Mouse (Mus musculus) G1E (cell line): ENCODE measurements around the gene Podn. TPM values are rescaled to one million over a fixed set of nuclear protein-coding genes. Genes with fewer than 3 reads are reported as not detected.

Source experiments
- ATAC-seq: 2 replicates; pipeline ENCODE4 v1.8.0; 2016; ENCODE audit warnings: mild to moderate bottlenecking; ENCODE audit not compliant: insufficient number of reproducible peaks, poor library complexity, low FRiP score, severe bottlenecking; ENCODE audit errors: extremely low read depth
- DNase-seq: peaks from one replicate; pipeline ENCODE4 v3.0.0; 2012; ENCODE audit warnings: low spot score
- H3K27me3 ChIP-seq: 2 replicates; pipeline ENCODE4 v1.6.1; 2012; ENCODE audit warnings: mild to moderate bottlenecking, low read length, inconsistent platforms; ENCODE audit not compliant: insufficient read depth
- H3K36me3 ChIP-seq: replicated peaks from 2 replicates; pipeline ENCODE3; 2012; ENCODE audit warnings: mild to moderate bottlenecking, inconsistent platforms
- H3K4me1 ChIP-seq: 2 replicates; pipeline ENCODE4 v1.6.1; 2012; ENCODE audit warnings: low read depth, low read length, inconsistent platforms, mixed read lengths; ENCODE audit not compliant: insufficient read depth
- H3K4me3 ChIP-seq: 2 replicates; pipeline ENCODE4 v1.5.1; 2012; ENCODE audit warnings: low read depth, mild to moderate bottlenecking, inconsistent platforms, low read length, moderate library complexity, mixed read lengths
- H3K9me3 ChIP-seq: replicated peaks from 2 replicates; pipeline ENCODE4 v1.6.1; 2012; ENCODE audit warnings: inconsistent platforms
- CTCF ChIP-seq: IDR thresholded peaks from 2 replicates; pipeline ENCODE4 v1.5.1; 2012; ENCODE audit warnings: low read depth, low read length, inconsistent platforms, mixed read lengths
- GATA1 ChIP-seq: IDR thresholded peaks from 2 replicates; pipeline ENCODE4 v1.6.1; 2012; ENCODE audit warnings: borderline replicate concordance, low read length, inconsistent platforms, mixed read lengths
- GATA2 ChIP-seq: IDR thresholded peaks from 2 replicates; pipeline ENCODE4 v1.6.1; 2012; ENCODE audit warnings: low read depth, low read length, inconsistent platforms, borderline replicate concordance
- POLR2AphosphoS5 ChIP-seq: IDR thresholded peaks from 2 replicates; pipeline ENCODE4 v1.6.1; 2012; ENCODE audit warnings: low read depth, low read length, inconsistent platforms; ENCODE audit not compliant: insufficient replicate concordance
- TAL1 ChIP-seq: conservative IDR thresholded peaks from 2 replicates; pipeline ENCODE4 v1.6.1; 2012; ENCODE audit warnings: low read depth, low read length, inconsistent platforms, mixed read lengths
- polyA plus RNA-seq: library from polyadenylated mRNA; stranded (reverse); fragments of >175 nt; gene quantifications from 2 replicates; pipeline ENCODE4 v1.2.3, GENCODE M21; 2012
- total RNA-seq, 2 experiments: library from RNA; stranded (forward) in 1 of 2; stranded (reverse) in 1 of 2; fragments of 200-1000 nt in 1 of 2; fragments of >200 nt in 1 of 2; fragmentation: Nextera tagmentation in 1 of 2; gene quantifications; 2 replicates each; pipeline ENCODE4 v1.2.3; 2014 to 2017

Gene Podn
- total and polyA plus RNA-seq, 3 experiments, result not detected

- DNase-seq (no peak), ATAC-seq (no peak)
- no peaks in the 10 kb centered on the region for H3K36me3 ChIP-seq
- H3K4me1 ChIP-seq, result no peaks in the 10 kb centered on the region
- TF ChIP-seq CTCF, result no peak
- no peak for TF ChIP-seq GATA2
- TF ChIP-seq TAL1, result no peak
- TF ChIP-seq POLR2AphosphoS5, result no peak
- TF ChIP-seq GATA1, result no peak
- no peak overlapping the region for H3K4me3 ChIP-seq
- H3K27me3 ChIP-seq, result no peaks in the 10 kb centered on the region; the same call in 1 of the 2 replicates
- H3K9me3 ChIP-seq, result no peaks in the 10 kb centered on the region
These were observed 32.1 kb upstream of the Podn start for GRCm38 (mm10) chr4:108128339-108128738.

GRCm38 (mm10) chr4:108127516-108127915 is 31.3 kb upstream of the Podn start:
- Histone ChIP-seq H3K9me3 (no peaks in the 10 kb centered on the region), H3K4me3 (no peak overlapping the region), H3K27me3 (no peaks in the 10 kb centered on the region; the same call in 1 of the 2 replicates), H3K36me3 (no peaks in the 10 kb centered on the region), H3K4me1 (no peaks in the 10 kb centered on the region)
- TF ChIP-seq GATA1 (no peak), CTCF (no peak), TAL1 (no peak), POLR2AphosphoS5 (no peak), GATA2 (no peak)
- no peak for ATAC-seq
- no peak for DNase-seq

GRCm38 (mm10) chr4:108126260-108126659 is 30.0 kb upstream of the Podn start:
- H3K9me3 ChIP-seq, result no peaks in the 10 kb centered on the region
- no peak for ATAC-seq
- H3K4me1 ChIP-seq, result no peaks in the 10 kb centered on the region
- H3K27me3 ChIP-seq, result no peaks in the 10 kb centered on the region; the same call in 1 of the 2 replicates
- H3K36me3 ChIP-seq, result no peaks in the 10 kb centered on the region
- no peak overlapping the region for H3K4me3 ChIP-seq
- DNase-seq, result no peak
- TF ChIP-seq GATA2 (no peak), POLR2AphosphoS5 (no peak), CTCF (no peak), TAL1 (no peak), GATA1 (no peak)

- TF ChIP-seq CTCF (no peak), POLR2AphosphoS5 (no peak), GATA2 (no peak), GATA1 (no peak), TAL1 (no peak)
- peaks cover 2% of the 10 kb centered on the region; the same call in 1 of the 2 replicates for H3K27me3 ChIP-seq
- no peak overlapping the region for H3K4me3 ChIP-seq
- H3K4me1 ChIP-seq, result no peaks in the 10 kb centered on the region
- ATAC-seq, result no peak
- no peaks in the 10 kb centered on the region for H3K9me3 ChIP-seq
- no peaks in the 10 kb centered on the region for H3K36me3 ChIP-seq
- no peak for DNase-seq
These were observed 27.9 kb upstream of the Podn start for GRCm38 (mm10) chr4:108124104-108124503.

GRCm38 (mm10) chr4:108117924-108118876 is 22.0 kb upstream of the Podn start:
- ATAC-seq (peak; percentile 79), DNase-seq (peak; percentile 74)
- Histone ChIP-seq H3K36me3 (no peaks in the 10 kb centered on the region), H3K4me1 (peaks cover 13% of the 10 kb centered on the region), H3K27me3 (0 out of 2 replicates have a peak, but pooled peaks cover 2% of the 10 kb centered on the region), H3K4me3 (peak overlapping the region; percentile 78), H3K9me3 (no peaks in the 10 kb centered on the region)
- TF ChIP-seq GATA1 (no peak), GATA2 (no peak)

- ATAC-seq, result no peak
- H3K27me3 ChIP-seq, result 0 out of 2 replicates have a peak, but pooled peaks cover 2% of the 10 kb centered on the region
- H3K4me1 ChIP-seq, result peaks cover 13% of the 10 kb centered on the region
- no peak for TF ChIP-seq TAL1
- no peak for TF ChIP-seq GATA2
- no peak for TF ChIP-seq GATA1
- no peak for TF ChIP-seq CTCF
- no peak for TF ChIP-seq POLR2AphosphoS5
- H3K9me3 ChIP-seq, result no peaks in the 10 kb centered on the region
- H3K4me3 ChIP-seq, result peak overlapping the region; percentile 78
- no peaks in the 10 kb centered on the region for H3K36me3 ChIP-seq
- DNase-seq, result no peak
These were observed 21.2 kb upstream of the Podn start for GRCm38 (mm10) chr4:108117488-108117887.
